Mouse (Mus musculus) neutrophil, adult 59 days (primary cell): ENCODE measurements around the gene S100a6. TPM values are rescaled to one million over a fixed set of nuclear protein-coding genes. Genes with fewer than 3 reads are reported as not detected.

Experiments used
- total RNA-seq, 2 experiments: library from RNA; stranded (reverse); gene quantifications; 1 replicate in 1 of 2; 2 replicates in 1 of 2; pipeline ENCODE4 v1.2.4; 2023

Gene S100a6
- total RNA-seq = 1,000 to 10,000 TPM; 1,472 to 1,540 TPM

DNA sequence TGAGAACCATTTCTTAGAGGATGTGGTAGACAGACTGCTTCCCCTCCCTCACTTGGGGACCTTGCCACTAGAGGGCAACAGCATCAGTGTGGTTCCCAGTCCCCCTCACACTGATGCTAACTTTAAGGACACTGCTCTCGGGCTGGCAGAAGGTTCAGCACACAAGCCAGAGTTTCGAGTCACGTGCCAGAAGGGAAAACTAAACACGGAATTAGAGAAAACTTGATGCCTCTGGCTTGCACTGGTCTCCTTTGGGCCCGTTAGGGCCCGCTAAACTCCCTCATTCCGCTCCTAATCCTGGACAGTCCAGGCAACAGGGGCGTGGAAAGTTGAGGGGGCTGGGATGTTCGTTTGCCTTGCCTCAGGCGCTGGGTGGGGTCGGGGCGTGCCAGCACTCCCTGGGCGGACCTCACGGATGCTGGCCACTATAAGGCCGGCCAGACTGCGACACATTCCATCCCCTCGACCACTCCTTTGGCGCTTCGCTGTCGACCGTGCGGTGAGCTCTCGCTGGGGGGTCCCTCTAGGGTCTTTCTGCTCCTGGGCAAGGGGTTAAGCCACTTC lies at the start of gene S100a6:
TSS of gene S100a6 (plus strand) at position 155 of the 564 bp plus-strand sequence.

GRCm38 (mm10) chr3:90589947-90590346 lies 22.7 kb upstream of the S100a6 start, which contains the start of gene S100a2:
TSS of gene S100a2 (plus strand) at chr3:90590247.

DNA sequence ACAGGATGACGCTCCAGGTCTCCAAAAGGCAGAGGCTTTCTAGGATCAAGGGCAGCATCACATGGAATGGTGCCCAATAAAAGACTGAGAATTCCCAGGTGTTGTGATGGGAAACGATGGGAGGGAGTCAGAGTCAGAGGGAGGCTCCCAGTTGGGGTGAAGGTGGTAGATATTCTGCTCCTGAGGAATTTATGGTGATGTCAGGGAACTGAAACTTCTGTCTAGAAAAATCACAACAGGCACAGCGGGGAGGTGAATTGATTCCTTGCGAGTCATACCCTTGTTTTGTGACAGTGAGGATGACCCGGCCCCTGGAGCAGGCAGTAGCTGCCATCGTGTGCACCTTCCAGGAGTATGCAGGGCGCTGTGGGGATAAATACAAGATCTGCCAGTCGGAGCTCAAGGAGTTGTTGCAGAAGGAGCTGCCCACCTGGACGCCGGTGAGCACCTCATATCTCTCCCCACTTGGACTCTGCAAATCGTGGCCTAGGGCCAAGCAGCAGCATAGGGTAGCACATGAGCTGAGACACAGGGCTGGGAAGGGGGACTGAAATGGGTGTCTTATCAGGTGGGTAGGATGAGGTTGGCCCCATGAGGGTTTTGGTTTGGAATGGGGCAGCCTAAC lies 11.1 kb upstream of the S100a6 start, which contains the start of gene Gm42674:
TSS of gene Gm42674 (plus strand) at position 419 of the 625 bp plus-strand sequence.

GRCm38 (mm10) chr3:90603623-90604022 lies 9.1 kb upstream of the S100a6 start, which contains the start of gene S100a4:
TSS of gene S100a4 (plus strand) at chr3:90603771.

GRCm38 (mm10) chr3:90608223-90608622 lies 4.5 kb upstream of the S100a6 start, which contains the start of gene S100a5:
TSS of gene S100a5 (plus strand) at chr3:90608523.

DNA sequence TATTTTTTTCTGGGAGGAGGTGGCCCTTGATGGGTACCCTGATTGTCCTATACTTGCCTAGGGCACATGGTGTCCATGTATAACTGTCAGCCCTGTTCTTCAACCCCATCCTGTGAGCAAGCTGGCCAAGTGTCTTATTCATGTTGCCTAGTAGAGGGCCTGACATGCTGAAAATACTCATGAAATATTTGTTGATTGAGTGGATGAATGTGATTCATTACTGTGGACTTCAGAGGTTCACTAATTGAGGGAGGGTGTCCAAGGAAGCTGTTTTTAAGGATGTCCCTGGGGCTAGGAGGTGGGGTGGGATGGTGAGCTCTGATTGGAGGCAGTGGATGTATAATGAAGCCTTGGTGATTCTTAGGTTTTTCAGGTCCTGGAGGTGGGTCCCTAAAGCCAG lies 41.0 kb downstream of the S100a6 start, which contains the start of gene S100a7a:
TSS of gene S100a7a (plus strand) at position 301 of the 400 bp plus-strand sequence.

DNA sequence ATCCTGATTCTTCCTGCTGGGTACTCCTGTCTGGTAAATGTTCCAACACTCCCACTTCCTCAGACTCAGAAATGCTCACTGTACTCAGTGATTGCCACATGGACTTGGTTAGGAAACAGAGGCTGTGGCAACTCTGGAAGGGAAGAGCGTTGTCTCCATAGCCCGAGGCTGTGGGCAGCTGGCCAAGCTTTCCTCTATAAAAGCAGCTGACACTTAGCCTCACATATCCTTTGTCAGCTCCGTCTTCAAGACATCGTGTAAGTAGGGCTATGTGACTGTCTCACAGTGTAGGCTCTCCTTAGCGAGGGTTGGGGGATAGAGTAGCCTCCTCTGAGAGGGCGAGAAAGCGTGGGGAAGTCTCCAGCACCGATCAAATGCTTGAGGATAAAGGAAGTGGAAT lies 56.2 kb downstream of the S100a6 start, which contains the start of gene S100a8:
TSS of gene S100a8 (plus strand) at position 133 of the 400 bp plus-strand sequence.

Other genes with a start within 250 kb of the S100a6 start
- gene Slc27a3, start 222.9 kb upstream of the S100a6 start, total RNA-seq = 1 to 10 TPM; 1.3 to 1.6 TPM
- 10 to 100 TPM; 41.6 to 47.1 TPM for gene Ints3, start 179.3 kb upstream of the S100a6 start, total RNA-seq
- under 1 TPM; 0.24 to 0.53 TPM for gene Npr1, start 147.0 kb upstream of the S100a6 start, total RNA-seq
- 10 to 100 TPM; 48.3 to 54.9 TPM for gene Ilf2, start 136.8 kb upstream of the S100a6 start, total RNA-seq
- 10 to 100 TPM; 29.9 to 34.6 TPM for gene Snapin, start 121.8 kb upstream of the S100a6 start, total RNA-seq
- gene Chtop, start 103.4 kb upstream of the S100a6 start, total RNA-seq = 10 to 100 TPM; 71.9 to 85.5 TPM
- gene S100a1, start 98.5 kb upstream of the S100a6 start, total RNA-seq = 10 to 100 TPM; 20.7 to 24.0 TPM
- gene S100a13, start 98.4 kb upstream of the S100a6 start, total RNA-seq = 10 to 100 TPM; 37.9 to 38.8 TPM
- gene S100a14, start 86.0 kb upstream of the S100a6 start, total RNA-seq = under 1 TPM in 1 of 2 experiments, not detected in 1; 0.69 TPM
- not detected for gene S100a16, start 75.6 kb upstream of the S100a6 start, total RNA-seq
- gene S100a3, start 52.3 kb upstream of the S100a6 start, total RNA-seq = 1 to 10 TPM; 5.8 to 6.8 TPM
- gene S100a2, start 22.6 kb upstream of the S100a6 start, total RNA-seq = 1 to 10 TPM; 1.6 to 3.5 TPM
- gene Gm42674, start 11.0 kb upstream of the S100a6 start, total RNA-seq = not detected
- gene S100a4, start 9.1 kb upstream of the S100a6 start, total RNA-seq = 100 to 1,000 TPM; 261 to 505 TPM
- not detected for gene S100a5, start 4.4 kb upstream of the S100a6 start, total RNA-seq
- 1 to 10 TPM; 1.4 to 1.6 TPM for gene S100a7a, start 41.1 kb downstream of the S100a6 start, total RNA-seq
- gene S100a8, start 56.1 kb downstream of the S100a6 start, total RNA-seq = over 10,000 TPM; 44,455 to 51,539 TPM
- over 10,000 TPM; 52,893 to 61,962 TPM for gene S100a9, start 82.8 kb downstream of the S100a6 start, total RNA-seq
- 1 to 10 TPM in 1 of 2 experiments, under 1 TPM in 1; 0.55 to 1.7 TPM for gene Pglyrp4, start 114.0 kb downstream of the S100a6 start, total RNA-seq
- gene Gm5849, start 165.0 kb downstream of the S100a6 start, total RNA-seq = not detected